Mouse (Mus musculus): ENCODE data around the gene Gm21616. TPM values are rescaled to one million over a fixed set of nuclear protein-coding genes. Genes with fewer than 3 reads are reported as not detected.
"Not testable (repeated sequence)": the region's sequence is repeated elsewhere in the genome, so short reads cannot be mapped to it uniquely, and the experiment has no call there.

Gm21616 gene
- not detected in 2 replicates for polyA plus RNA-seq (2016; fragmentation: Nextera tagmentation; extraction: Ambion mirVana)

DNA sequence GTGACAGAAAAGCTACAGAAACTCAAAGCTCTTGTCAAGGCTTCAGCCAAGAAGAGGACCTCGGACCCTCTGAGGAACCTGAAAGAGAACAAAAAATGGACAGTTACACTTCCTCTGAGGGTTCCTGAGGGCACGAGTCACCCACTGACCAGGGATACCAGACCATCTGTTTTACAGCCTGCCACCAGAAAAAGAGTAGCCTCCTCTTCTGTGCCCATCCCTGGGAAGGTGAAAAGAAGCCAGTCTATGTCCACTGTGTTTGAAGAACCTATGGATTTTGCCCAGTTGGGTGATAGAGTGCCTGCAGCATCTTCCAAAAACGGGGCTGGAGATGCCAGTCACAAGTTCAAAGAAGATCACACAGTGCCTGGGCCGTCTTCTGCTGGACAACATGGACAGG, at the start of gene Gm21616:
Gene Gm21616 (plus strand): TSS at position 301 of the 400 bp plus-strand sequence.
- H3K27me3 ChIP-seq (ENCODE audit: insufficient read depth, poor library complexity, severe bottlenecking); H3K4me3 ChIP-seq; H3K9me3 ChIP-seq; H3K36me3 ChIP-seq; H3K27ac ChIP-seq; DNase-seq (ENCODE audit: low spot score); H3K4me1 ChIP-seq (replicated peaks): not testable (repeated sequence)
- WGBS = no CpG with 5 or more reads among the region's 4 CpGs

All from hindbrain, embryonic 10.5 days (tissue).